Mouse (Mus musculus) lung, embryonic 14.5 days (tissue): ENCODE measurements around the gene Aasdh. TPM values are rescaled to one million over a fixed set of nuclear protein-coding genes. Genes with fewer than 3 reads are reported as not detected.
A peak's percentile ranks its signal among the peaks of the same experiment; 100 is the strongest.

Experiments
- ATAC-seq: fragments of 200-750 bp; cut with Nextera tagmentation; 2 replicates; pipeline ENCODE4 v1.8.0; 2017; ENCODE audit warnings: mild to moderate bottlenecking, moderate TSS enrichment, moderate library complexity; ENCODE audit not compliant: insufficient read depth
- DNase-seq: peaks from one replicate; pipeline ENCODE4 v3.0.0-alpha.2; 2015
- H3K27ac ChIP-seq: fragments of 300-500 bp; sonication (generic); 2 replicates; pipeline ENCODE4 v1.5.1; 2014; ENCODE audit warnings: low read depth, mild to moderate bottlenecking, moderate library complexity
- H3K27me3 ChIP-seq: fragments of 300-500 bp; sonication (generic); 2 replicates; pipeline ENCODE4 v1.6.1; 2014; ENCODE audit warnings: low read length, control low read depth; ENCODE audit not compliant: insufficient read depth
- H3K36me3 ChIP-seq: fragments of 300-500 bp; sonication (generic); 2 replicates; pipeline ENCODE4 v1.6.1; 2014; ENCODE audit warnings: control low read depth; ENCODE audit not compliant: insufficient read depth
- H3K4me1 ChIP-seq: fragments of 300-500 bp; sonication (generic); 2 replicates; pipeline ENCODE4 v1.6.1; 2014; ENCODE audit warnings: antibody characterized with exemption, control low read depth; ENCODE audit not compliant: insufficient read depth
- H3K4me2 ChIP-seq: fragments of 300-500 bp; sonication (generic); 2 replicates; pipeline ENCODE4 v1.6.1; 2014; ENCODE audit warnings: mild to moderate bottlenecking
- H3K4me3 ChIP-seq: fragments of 300-500 bp; sonication (generic); 2 replicates; pipeline ENCODE4 v1.5.1; 2014; ENCODE audit warnings: low read depth, low read length
- H3K9ac ChIP-seq: fragments of 300-500 bp; sonication (generic); 2 replicates; pipeline ENCODE4 v1.6.1; 2014
- H3K9me3 ChIP-seq: fragments of 300-500 bp; sonication (generic); 2 replicates; pipeline ENCODE4 v1.6.1; 2016; ENCODE audit warnings: low read depth, low read length, control low read depth
- CTCF ChIP-seq: IDR thresholded peaks from 2 replicates; pipeline ENCODE4 v1.5.1; 2016; ENCODE audit warnings: antibody characterized with exemption, low read depth
- WGBS: fragments of 180-500 bp; shearing (Covaris S2); extraction: QIAGEN DNeasy Blood & Tissue Kit; methylation state at CpG from one replicate; pipeline ENCODE4 v1.1.7; 2014; 5-methylcytosine and 5-hydroxymethylcytosine counted together
- polyA plus RNA-seq: library from polyadenylated mRNA; unstranded; fragments of >200 nt; fragmentation: Nextera tagmentation; extraction: Ambion mirVana; gene quantifications from 2 replicates; pipeline ENCODE4 v1.2.1, GENCODE M21; 2014

Gene Aasdh
- polyA plus RNA-seq, 1 experiment from 2014 or later, result 20.4 TPM

DNA sequence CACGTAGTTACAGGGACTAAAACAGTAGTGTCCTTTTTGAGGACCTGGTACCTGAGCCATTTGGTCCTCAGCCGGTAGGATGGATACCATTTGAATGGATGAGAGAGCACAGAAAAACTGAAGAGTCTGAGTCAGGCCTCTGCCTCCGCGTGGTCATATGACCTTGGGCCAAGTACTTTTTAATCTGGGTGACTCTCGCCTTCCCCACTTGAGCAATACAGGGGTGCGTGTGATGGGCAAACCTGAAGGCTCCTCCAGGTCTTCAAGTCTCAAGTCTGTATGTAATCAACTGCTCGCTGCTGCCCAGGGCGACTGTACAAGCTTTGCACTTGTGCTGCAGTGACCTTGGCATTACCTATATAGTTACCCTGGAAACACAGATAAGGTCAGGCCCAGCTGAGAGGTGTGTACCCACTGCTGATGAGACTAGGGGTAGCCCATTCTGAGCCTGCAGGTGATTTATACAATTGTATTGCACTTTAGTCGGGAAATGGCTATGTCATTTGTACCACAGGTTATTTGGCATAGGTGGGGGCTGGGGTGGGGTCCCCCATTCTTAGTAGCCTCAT is 61.4 kb downstream of the Aasdh start:
- Histone ChIP-seq H3K36me3 (no peaks in the 10 kb centered on the region), H3K27me3 (no peaks in the 10 kb centered on the region), H3K27ac (no peak overlapping the region), H3K9me3 (no peaks in the 10 kb centered on the region), H3K9ac (no peak overlapping the region), H3K4me1 (no peaks in the 10 kb centered on the region), H3K4me2 (no peak overlapping the region), H3K4me3 (no peak overlapping the region)
- TF ChIP-seq CTCF, result no peak
- 71% methylated on average over 9 of the region's 9 CpGs for WGBS
- DNase-seq (no peak), ATAC-seq (0 out of 2 replicates have a peak, but pooled peaks have one; percentile 16)

DNA sequence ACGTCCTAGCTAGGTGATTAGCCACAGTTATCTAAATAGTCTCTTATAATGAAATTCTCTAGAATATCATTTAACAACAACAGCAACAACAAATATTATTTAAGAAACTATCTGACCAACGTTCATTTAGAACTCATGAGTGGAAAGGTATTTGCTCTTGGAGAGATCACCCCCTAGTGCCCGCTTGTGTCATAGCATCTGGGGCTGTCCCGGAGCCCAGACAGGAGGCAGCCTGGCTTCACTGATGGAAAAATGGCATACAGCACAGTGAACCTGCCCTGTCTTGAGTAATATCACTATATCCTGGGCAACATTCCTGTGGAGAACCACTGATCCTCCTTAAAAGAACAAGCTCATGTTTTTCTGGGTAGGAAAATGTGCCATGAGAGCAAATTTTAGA is 61.9 kb downstream of the Aasdh start:
- peak; percentile 84 for TF ChIP-seq CTCF
- Histone ChIP-seq H3K27ac (no peak overlapping the region), H3K4me2 (no peak overlapping the region), H3K27me3 (no peaks in the 10 kb centered on the region), H3K9me3 (no peaks in the 10 kb centered on the region), H3K36me3 (no peaks in the 10 kb centered on the region), H3K4me3 (no peak overlapping the region), H3K4me1 (no peaks in the 10 kb centered on the region), H3K9ac (no peak overlapping the region)
- DNase-seq, result peak; percentile 83
- 8% methylated on average over 4 of the region's 4 CpGs for WGBS
- peak; percentile 51; the same call in 1 of the 2 replicates for ATAC-seq

DNA sequence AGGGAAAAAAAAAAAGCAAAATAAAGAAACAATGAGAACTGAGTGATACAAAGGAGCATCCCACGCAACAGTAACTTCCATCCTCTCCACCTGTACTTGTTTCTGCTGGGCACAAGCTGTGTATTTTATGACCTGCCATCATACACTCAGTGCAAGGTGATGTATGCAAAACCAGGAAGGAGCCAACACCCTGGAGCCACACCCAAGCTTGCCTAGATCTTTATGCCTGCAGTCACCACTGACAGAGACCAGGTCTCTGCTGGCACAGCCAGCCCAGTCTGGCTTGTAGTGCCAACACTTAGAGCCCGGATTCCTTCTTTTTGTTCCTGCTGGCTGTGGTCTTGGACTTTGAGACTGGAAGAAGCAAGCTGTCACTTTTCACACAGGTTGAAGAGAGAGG is 63.5 kb downstream of the Aasdh start:
- no peaks in the 10 kb centered on the region for H3K9me3 ChIP-seq
- no peak overlapping the region for H3K9ac ChIP-seq
- no peaks in the 10 kb centered on the region for H3K4me1 ChIP-seq
- DNase-seq (no peak), ATAC-seq (no peak)
- H3K27ac ChIP-seq, result no peak overlapping the region
- H3K4me2 ChIP-seq, result no peak overlapping the region
- TF ChIP-seq CTCF, result no peak
- no peaks in the 10 kb centered on the region for H3K36me3 ChIP-seq
- 85% methylated on average over 2 of the region's 2 CpGs for WGBS
- H3K4me3 ChIP-seq, result no peak overlapping the region
- no peaks in the 10 kb centered on the region for H3K27me3 ChIP-seq

DNA sequence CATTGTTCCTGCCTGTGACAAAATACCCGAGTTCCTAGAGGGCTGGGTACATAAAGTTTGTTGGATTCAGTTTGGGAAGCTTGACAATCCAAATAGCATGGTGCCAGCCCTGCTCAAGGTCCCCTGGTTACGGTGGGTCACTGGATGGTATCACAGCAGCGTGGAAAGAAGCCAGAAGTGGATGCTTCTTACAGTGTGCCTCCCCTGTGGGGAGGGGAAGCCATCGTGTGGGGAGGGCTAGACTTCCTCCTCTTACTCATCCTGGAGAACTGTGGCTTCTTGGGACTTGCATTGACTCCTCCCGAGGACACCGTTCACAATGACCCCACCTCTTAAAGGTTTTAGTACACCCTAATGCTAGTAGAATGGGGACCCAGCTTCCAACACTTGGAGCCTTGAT is 65.5 kb downstream of the Aasdh start:
- 76% methylated on average over 6 of the region's 6 CpGs for WGBS
- Histone ChIP-seq H3K27ac (no peak overlapping the region), H3K9me3 (no peaks in the 10 kb centered on the region), H3K4me1 (no peaks in the 10 kb centered on the region), H3K4me2 (no peak overlapping the region), H3K36me3 (no peaks in the 10 kb centered on the region), H3K9ac (no peak overlapping the region), H3K27me3 (no peaks in the 10 kb centered on the region), H3K4me3 (no peak overlapping the region)
- no peak for ATAC-seq
- no peak for DNase-seq
- no peak for TF ChIP-seq CTCF

DNA sequence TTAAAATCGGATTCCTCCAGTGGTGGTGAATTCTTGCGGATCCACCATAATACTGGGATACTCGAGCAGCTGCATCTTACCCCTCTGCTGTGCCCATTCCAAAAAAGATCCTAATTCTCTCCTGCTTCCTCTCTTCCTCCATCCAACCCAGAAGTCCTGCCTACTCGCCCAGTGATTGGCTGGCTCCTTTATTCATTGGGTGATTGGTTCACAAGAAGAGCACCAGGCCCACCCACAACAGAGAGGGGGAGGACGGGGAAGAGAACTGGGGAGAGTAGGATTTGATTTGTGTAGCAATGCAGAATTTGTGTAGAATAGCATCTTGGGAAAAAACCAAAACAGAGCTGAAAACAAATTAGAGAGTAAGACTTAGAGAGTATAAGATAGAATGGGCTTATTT is 68.3 kb downstream of the Aasdh start:
- no peak for TF ChIP-seq CTCF
- Histone ChIP-seq H3K4me2 (no peak overlapping the region), H3K4me1 (no peaks in the 10 kb centered on the region), H3K36me3 (no peaks in the 10 kb centered on the region), H3K9me3 (no peaks in the 10 kb centered on the region), H3K4me3 (no peak overlapping the region), H3K9ac (no peak overlapping the region), H3K27ac (no peak overlapping the region), H3K27me3 (no peaks in the 10 kb centered on the region)
- DNase-seq (no peak), ATAC-seq (no peak)
- WGBS, result 56% methylated on average over 5 of the region's 5 CpGs

DNA sequence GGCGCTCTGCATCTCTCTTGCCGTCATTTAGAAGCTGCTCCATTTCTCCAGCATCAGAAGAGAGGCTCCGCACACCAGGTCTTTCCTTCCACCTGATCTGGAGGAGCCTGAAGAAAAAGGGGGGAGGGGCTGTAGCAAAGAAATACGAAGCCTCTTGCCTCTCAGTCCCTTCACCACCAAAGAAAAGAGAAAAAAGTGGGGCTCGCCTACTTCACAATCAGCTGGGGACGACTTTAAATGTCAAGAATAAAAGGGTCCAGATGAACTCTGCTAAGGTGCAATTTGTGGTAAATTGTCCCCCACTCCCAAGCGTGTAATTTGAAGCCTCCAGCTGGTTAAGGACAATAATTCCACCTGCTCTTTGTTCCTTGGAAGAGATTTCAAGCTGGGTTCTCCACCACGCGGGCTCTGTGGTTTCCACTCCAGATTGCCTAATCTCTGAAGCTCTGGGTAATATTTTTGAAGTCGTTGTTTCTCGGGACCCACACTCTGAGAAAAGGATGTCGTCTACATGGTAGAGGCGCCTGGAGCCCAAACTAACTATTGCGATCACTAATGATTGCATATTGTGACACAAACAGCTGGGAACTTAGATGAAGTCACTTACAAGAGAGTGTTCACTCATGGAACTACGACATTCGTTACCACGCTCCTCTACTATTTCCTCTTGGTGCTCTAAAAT is 72.6 kb downstream of the Aasdh start:
- Histone ChIP-seq H3K27ac (no peak overlapping the region), H3K4me2 (no peak overlapping the region), H3K4me1 (no peaks in the 10 kb centered on the region), H3K36me3 (no peaks in the 10 kb centered on the region), H3K9me3 (no peaks in the 10 kb centered on the region), H3K4me3 (no peak overlapping the region), H3K27me3 (no peaks in the 10 kb centered on the region), H3K9ac (no peak overlapping the region)
- ATAC-seq (no peak), DNase-seq (no peak)
- WGBS, result 74% methylated on average over 17 of the region's 17 CpGs
- no peak for TF ChIP-seq CTCF

DNA sequence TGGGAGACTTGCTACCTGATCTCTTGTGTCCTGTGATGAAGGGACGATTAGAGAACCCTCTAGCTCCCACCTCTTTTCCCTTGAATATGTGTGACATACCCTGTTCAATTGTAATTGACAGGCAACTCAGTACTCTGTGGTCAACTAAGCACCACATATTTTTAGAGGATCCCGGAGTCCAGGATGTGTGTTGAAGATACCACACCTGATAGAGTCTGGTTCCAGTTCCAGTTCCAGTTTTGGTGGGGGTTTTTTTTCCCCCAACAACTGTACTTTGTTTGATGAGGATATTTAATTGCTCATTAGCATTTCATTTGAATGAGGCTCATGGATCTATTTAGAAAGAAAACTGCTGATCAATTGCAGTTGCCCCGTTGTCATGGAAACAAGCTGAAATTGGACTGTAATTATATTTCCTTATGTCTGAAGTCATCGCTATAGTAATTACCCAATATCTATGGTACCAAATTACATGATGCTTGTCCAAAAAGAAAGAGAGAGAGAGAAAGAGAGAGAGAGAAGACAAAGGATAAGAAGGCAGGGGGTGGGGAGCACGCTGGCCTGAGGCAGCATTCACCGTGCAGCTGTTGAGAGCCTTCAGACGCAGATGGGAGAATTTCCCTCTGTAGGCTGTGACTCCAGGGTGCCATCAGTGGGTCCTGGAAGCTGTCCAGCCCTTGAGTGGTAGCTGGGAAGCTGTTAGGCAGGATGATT is 76.6 kb downstream of the Aasdh start:
- Histone ChIP-seq H3K9me3 (no peaks in the 10 kb centered on the region), H3K27me3 (no peaks in the 10 kb centered on the region), H3K4me2 (no peak overlapping the region), H3K27ac (no peak overlapping the region), H3K36me3 (no peaks in the 10 kb centered on the region), H3K4me3 (no peak overlapping the region), H3K9ac (no peak overlapping the region), H3K4me1 (no peaks in the 10 kb centered on the region)
- DNase-seq (no peak), ATAC-seq (no peak)
- 89% methylated on average over 7 of the region's 7 CpGs for WGBS
- no peak for TF ChIP-seq CTCF

Other genes with a start within 250 kb of the Aasdh start
- gene C530008M17Rik, start 249.0 kb downstream of the Aasdh start, polyA plus RNA-seq, result 11.2 and 14.8 TPM in 2 replicates
- 291 and 294 TPM in 2 replicates for gene Paics, start 45.8 kb upstream of the Aasdh start, polyA plus RNA-seq
- gene Ppat, start 46.1 kb upstream of the Aasdh start, polyA plus RNA-seq, result 47.0 and 48.8 TPM in 2 replicates
- 100 and 103 TPM in 2 replicates for gene Srp72, start 69.2 kb upstream of the Aasdh start, polyA plus RNA-seq
- 0.38 TPM in 1 of 2 replicates, not detected in the other for gene Arl9, start 98.5 kb upstream of the Aasdh start, polyA plus RNA-seq
- 0.30 and 0.66 TPM in 2 replicates for gene Thegl, start 110.5 kb upstream of the Aasdh start, polyA plus RNA-seq
- 2.4 and 3.6 TPM in 2 replicates for gene Hopx, start 209.6 kb upstream of the Aasdh start, polyA plus RNA-seq